Mouse (Mus musculus): ENCODE measurements at regions not wholly inside any gene's neighbourhood (a gene's known extent, or its start where the extent isn't known, plus 50 kb on each side); places are given as distances from the start of the nearest gene placed in this dataset.

DNA sequence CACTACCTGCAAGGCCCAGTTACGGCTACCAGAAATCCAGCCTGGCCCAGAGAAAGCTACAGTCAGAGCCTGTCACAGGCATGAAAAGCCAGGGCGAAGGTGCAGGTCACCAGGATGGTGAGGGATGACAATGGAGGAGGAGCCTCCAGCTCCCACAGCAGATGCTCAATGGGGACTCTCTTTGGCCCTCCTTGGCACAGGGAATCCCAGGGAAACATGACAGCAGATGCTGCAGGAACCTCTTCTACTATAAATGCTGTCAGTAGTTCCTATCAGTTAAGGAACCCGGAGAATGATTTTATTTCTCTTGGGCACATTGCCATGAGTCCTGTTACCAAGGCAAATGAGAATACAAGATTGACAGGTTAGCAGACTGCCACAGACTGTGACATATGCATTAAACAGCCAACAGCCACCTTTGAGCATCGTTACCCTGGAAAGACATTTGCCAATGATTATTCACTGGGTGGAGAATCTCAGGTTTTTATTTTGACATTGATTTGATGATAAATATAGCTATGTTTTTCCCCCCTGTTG, 51.0 kb upstream of the Kcnma1 start:
- TF ChIP-seq CTCF (IDR thresholded peaks at IDR 0.05; ENCODE audit: borderline replicate concordance, insufficient read depth, low read depth, low read length): no peak
- TF ChIP-seq POLR2A (IDR thresholded peaks at IDR 0.05; ENCODE audit: borderline replicate concordance, insufficient read depth, low read length): no peak

Measured in cerebellum, adult 2 months (tissue).